Mouse (Mus musculus): ENCODE data around the gene Cnn1. TPM values are rescaled to one million over a fixed set of nuclear protein-coding genes. Genes with fewer than 3 reads are reported as not detected.

Gene Cnn1
- polyA plus RNA-seq, 2 experiments: 2.3 to 3.1 TPM

- Histone ChIP-seq H3K4me1 (ENCODE audit: control insufficient read depth, insufficient read depth, low read length) (no peaks in the 10 kb centered on the region), H3K4me3 (replicated peaks; ENCODE audit: low read length) (no peak overlapping the region), H3K9me3 (ENCODE audit: control insufficient read depth, low read length) (no peaks in the 10 kb centered on the region), H3K27me3 (ENCODE audit: control insufficient read depth, insufficient read depth, low read length) (no peaks in the 10 kb centered on the region), H3K36me3 (ENCODE audit: control insufficient read depth, insufficient read depth, low read length) (no peaks in the 10 kb centered on the region), H3K4me2 (replicated peaks; ENCODE audit: low read depth, low read length, severe bottlenecking) (no peak overlapping the region), H3K9ac (ENCODE audit: low read depth, low read length, severe bottlenecking) (no peak overlapping the region), H3K27ac (replicated peaks; ENCODE audit: low read depth, low read length) (no peak overlapping the region)
- WGBS: 85% methylated on average over 15 of the region's 15 CpGs
- DNase-seq (ENCODE audit: low spot score) (no peak), ATAC-seq (ENCODE audit: low FRiP score, low read depth) (no peak)
- no peak for TF ChIP-seq POLR2A (IDR thresholded peaks at IDR 0.05; ENCODE audit: borderline replicate concordance, extremely low read depth, insufficient read depth, insufficient read length)
These were observed 26.4 kb downstream of the Cnn1 start for GRCm38 (mm10) chr9:22125246-22126027.

GRCm38 (mm10) chr9:22131226-22131981 lies 32.4 kb downstream of the Cnn1 start:
- DNase-seq (ENCODE audit: low spot score): peak; percentile 53
- ATAC-seq (ENCODE audit: low FRiP score, low read depth): peak; percentile 62; the same call in 1 of the 2 replicates
- H3K4me2 ChIP-seq (replicated peaks; ENCODE audit: low read depth, low read length, severe bottlenecking): peak overlapping the region; percentile 81
- no peak for TF ChIP-seq POLR2A (IDR thresholded peaks at IDR 0.05; ENCODE audit: borderline replicate concordance, extremely low read depth, insufficient read depth, insufficient read length)
- H3K9ac ChIP-seq (ENCODE audit: low read depth, low read length, severe bottlenecking): peak overlapping the region; percentile 51
- no peaks in the 10 kb centered on the region for H3K9me3 ChIP-seq (ENCODE audit: control insufficient read depth, low read length)
- no peaks in the 10 kb centered on the region for H3K36me3 ChIP-seq (ENCODE audit: control insufficient read depth, insufficient read depth, low read length)
- no peaks in the 10 kb centered on the region for H3K27me3 ChIP-seq (ENCODE audit: control insufficient read depth, insufficient read depth, low read length)
- 1% methylated on average over 19 of the region's 35 CpGs for whole genome bisulfite sequencing
- no peak overlapping the region for H3K27ac ChIP-seq (replicated peaks; ENCODE audit: low read depth, low read length)
- H3K4me3 ChIP-seq (replicated peaks; ENCODE audit: low read length): peak overlapping the region; percentile 39
- peaks cover 5% of the 10 kb centered on the region for H3K4me1 ChIP-seq (ENCODE audit: control insufficient read depth, insufficient read depth, low read length)

- ATAC-seq (ENCODE audit: low FRiP score, low read depth) (no peak), DNase-seq (ENCODE audit: low spot score) (peak; percentile 11)
- Histone ChIP-seq H3K4me3 (replicated peaks; ENCODE audit: low read length) (peak overlapping the region; percentile 39), H3K27me3 (ENCODE audit: control insufficient read depth, insufficient read depth, low read length) (no peaks in the 10 kb centered on the region), H3K27ac (replicated peaks; ENCODE audit: low read depth, low read length) (no peak overlapping the region), H3K4me2 (replicated peaks; ENCODE audit: low read depth, low read length, severe bottlenecking) (peak overlapping the region; percentile 81), H3K9ac (ENCODE audit: low read depth, low read length, severe bottlenecking) (no peak overlapping the region), H3K9me3 (ENCODE audit: control insufficient read depth, low read length) (no peaks in the 10 kb centered on the region), H3K36me3 (ENCODE audit: control insufficient read depth, insufficient read depth, low read length) (no peaks in the 10 kb centered on the region), H3K4me1 (ENCODE audit: control insufficient read depth, insufficient read depth, low read length) (peaks cover 10% of the 10 kb centered on the region)
- no peak for TF ChIP-seq POLR2A (IDR thresholded peaks at IDR 0.05; ENCODE audit: borderline replicate concordance, extremely low read depth, insufficient read depth, insufficient read length)
- WGBS: 42% methylated on average over 11 of the region's 11 CpGs
These were observed 33.2 kb downstream of the Cnn1 start for GRCm38 (mm10) chr9:22132220-22132619.

GRCm38 (mm10) chr9:22134246-22134890 lies 35.4 kb downstream of the Cnn1 start:
- Histone ChIP-seq H3K9ac (ENCODE audit: low read depth, low read length, severe bottlenecking) (no peak overlapping the region), H3K4me1 (ENCODE audit: control insufficient read depth, insufficient read depth, low read length) (peaks cover 10% of the 10 kb centered on the region), H3K4me3 (replicated peaks; ENCODE audit: low read length) (no peak overlapping the region), H3K27me3 (ENCODE audit: control insufficient read depth, insufficient read depth, low read length) (no peaks in the 10 kb centered on the region), H3K36me3 (ENCODE audit: control insufficient read depth, insufficient read depth, low read length) (no peaks in the 10 kb centered on the region), H3K4me2 (replicated peaks; ENCODE audit: low read depth, low read length, severe bottlenecking) (no peak overlapping the region), H3K9me3 (ENCODE audit: control insufficient read depth, low read length) (no peaks in the 10 kb centered on the region), H3K27ac (replicated peaks; ENCODE audit: low read depth, low read length) (no peak overlapping the region)
- DNase-seq (ENCODE audit: low spot score): no peak
- TF ChIP-seq POLR2A (IDR thresholded peaks at IDR 0.05; ENCODE audit: borderline replicate concordance, extremely low read depth, insufficient read depth, insufficient read length): no peak
- no peak for ATAC-seq (ENCODE audit: low FRiP score, low read depth)
- WGBS: 73% methylated on average over 7 of the region's 7 CpGs

GRCm38 (mm10) chr9:22134988-22135643 lies 36.1 kb downstream of the Cnn1 start:
- Histone ChIP-seq H3K27me3 (ENCODE audit: control insufficient read depth, insufficient read depth, low read length) (no peaks in the 10 kb centered on the region), H3K36me3 (ENCODE audit: control insufficient read depth, insufficient read depth, low read length) (no peaks in the 10 kb centered on the region), H3K9me3 (ENCODE audit: control insufficient read depth, low read length) (no peaks in the 10 kb centered on the region), H3K9ac (ENCODE audit: low read depth, low read length, severe bottlenecking) (no peak overlapping the region), H3K27ac (replicated peaks; ENCODE audit: low read depth, low read length) (no peak overlapping the region), H3K4me3 (replicated peaks; ENCODE audit: low read length) (no peak overlapping the region), H3K4me2 (replicated peaks; ENCODE audit: low read depth, low read length, severe bottlenecking) (no peak overlapping the region), H3K4me1 (ENCODE audit: control insufficient read depth, insufficient read depth, low read length) (peaks cover 10% of the 10 kb centered on the region)
- DNase-seq (ENCODE audit: low spot score): no peak
- WGBS: 82% methylated on average over 9 of the region's 9 CpGs
- TF ChIP-seq POLR2A (IDR thresholded peaks at IDR 0.05; ENCODE audit: borderline replicate concordance, extremely low read depth, insufficient read depth, insufficient read length): no peak
- no peak for ATAC-seq (ENCODE audit: low FRiP score, low read depth)
